Mouse (Mus musculus): ENCODE measurements around the gene Mgmt. TPM values are rescaled to one million over a fixed set of nuclear protein-coding genes. Genes with fewer than 3 reads are reported as not detected.

Mgmt gene
- polyA plus RNA-seq, 1 experiment from 2014 or later, result 5.8 TPM

DNA sequence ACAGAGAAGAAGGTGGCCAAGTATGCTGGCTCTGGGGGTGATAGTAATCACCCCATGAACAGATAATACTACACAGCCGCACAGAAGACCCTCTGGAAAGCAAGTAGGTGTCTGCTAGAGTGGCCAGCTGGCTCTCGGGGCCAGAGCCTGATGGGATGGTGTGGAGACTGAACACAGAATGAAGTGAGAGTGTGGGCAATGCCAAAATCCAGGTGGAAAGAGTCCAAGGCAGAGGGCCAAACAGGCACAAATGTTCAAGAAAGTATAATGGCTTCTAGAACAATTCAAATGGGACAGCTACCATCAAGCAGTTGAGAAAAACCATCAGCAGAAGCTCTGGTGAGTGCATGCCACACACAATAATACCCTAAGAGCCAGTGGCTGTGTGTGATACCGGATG lies 205.4 kb downstream of the Mgmt start:
- no peaks in the 10 kb centered on the region for H3K27me3 ChIP-seq (ENCODE audit: control insufficient read depth, insufficient read depth, low read length)
- no peak overlapping the region for H3K4me2 ChIP-seq (replicated peaks; ENCODE audit: low read depth, low read length)
- no peaks in the 10 kb centered on the region for H3K4me1 ChIP-seq (ENCODE audit: control insufficient read depth, insufficient read depth, low read length)
- no peak for ATAC-seq (ENCODE audit: low FRiP score, low TSS enrichment)
- no peak overlapping the region for H3K4me3 ChIP-seq (ENCODE audit: low read length)
- H3K9ac ChIP-seq (ENCODE audit: low read depth, low read length), result no peak overlapping the region
- H3K27ac ChIP-seq (ENCODE audit: low read depth, low read length), result no peak overlapping the region
- H3K36me3 ChIP-seq (ENCODE audit: control insufficient read depth, insufficient read depth, low read length), result no peaks in the 10 kb centered on the region
- WGBS, result 82% methylated on average over 3 of the region's 3 CpGs
- H3K9me3 ChIP-seq (ENCODE audit: control insufficient read depth, low read length), result no peaks in the 10 kb centered on the region

DNA sequence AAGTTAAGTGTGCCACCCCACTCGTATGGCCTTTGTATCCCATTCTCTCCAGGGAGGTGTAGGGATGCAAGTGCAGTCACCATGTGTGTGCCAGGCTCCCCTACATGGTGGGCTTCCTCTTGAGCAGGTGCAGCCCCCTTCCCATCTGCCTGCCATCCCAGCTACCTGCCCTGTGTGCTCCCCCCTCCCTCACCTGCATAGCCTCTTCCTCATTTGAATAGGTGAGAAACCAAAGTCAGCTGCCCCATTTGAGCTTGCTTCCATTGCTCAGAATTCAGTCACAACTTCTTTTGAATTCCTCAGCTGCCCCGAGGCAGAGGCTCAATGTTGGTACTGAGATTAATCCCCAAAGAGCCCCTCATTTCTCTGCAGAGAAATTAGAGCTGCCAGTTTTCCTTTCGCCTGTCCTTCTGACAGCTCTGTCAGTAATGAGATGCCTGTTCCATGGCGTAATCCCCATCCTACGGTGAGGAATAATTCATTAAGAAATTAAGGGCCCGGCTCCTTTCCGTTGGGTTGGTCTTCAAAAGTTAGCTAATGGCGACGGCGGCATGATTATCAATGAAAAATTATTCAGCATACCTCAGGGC lies 208.3 kb downstream of the Mgmt start:
- no peaks in the 10 kb centered on the region for H3K4me1 ChIP-seq (ENCODE audit: control insufficient read depth, insufficient read depth, low read length)
- H3K27me3 ChIP-seq (ENCODE audit: control insufficient read depth, insufficient read depth, low read length), result no peaks in the 10 kb centered on the region
- no peak overlapping the region for H3K4me2 ChIP-seq (replicated peaks; ENCODE audit: low read depth, low read length)
- 89% methylated on average over 10 of the region's 10 CpGs for WGBS
- no peaks in the 10 kb centered on the region for H3K9me3 ChIP-seq (ENCODE audit: control insufficient read depth, low read length)
- no peak overlapping the region for H3K9ac ChIP-seq (ENCODE audit: low read depth, low read length)
- no peak overlapping the region for H3K27ac ChIP-seq (ENCODE audit: low read depth, low read length)
- no peak overlapping the region for H3K4me3 ChIP-seq (ENCODE audit: low read length)
- no peaks in the 10 kb centered on the region for H3K36me3 ChIP-seq (ENCODE audit: control insufficient read depth, insufficient read depth, low read length)
- no peak for ATAC-seq (ENCODE audit: low FRiP score, low TSS enrichment)

DNA sequence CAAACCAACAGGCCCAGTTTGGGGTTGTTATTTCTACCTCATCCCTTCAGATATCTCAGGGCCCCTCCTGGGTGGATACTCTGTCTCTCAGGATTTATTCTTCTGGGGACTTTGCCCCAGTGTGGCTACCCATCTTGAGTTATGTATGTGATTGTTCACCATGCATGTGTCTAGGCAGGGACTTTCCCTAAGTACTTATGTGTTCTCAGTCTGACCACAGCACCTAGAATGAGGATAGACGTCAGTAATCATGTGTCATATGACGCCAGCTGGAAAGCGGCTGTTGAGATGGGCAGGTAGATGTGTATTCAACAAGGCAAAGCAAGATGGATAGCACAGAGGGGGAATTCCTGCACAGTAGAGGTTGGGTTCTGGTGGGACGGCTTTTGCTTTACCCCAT lies 217.7 kb downstream of the Mgmt start:
- Histone ChIP-seq H3K4me2 (replicated peaks; ENCODE audit: low read depth, low read length) (no peak overlapping the region), H3K4me1 (ENCODE audit: control insufficient read depth, insufficient read depth, low read length) (no peaks in the 10 kb centered on the region), H3K9ac (ENCODE audit: low read depth, low read length) (no peak overlapping the region), H3K9me3 (ENCODE audit: control insufficient read depth, low read length) (peaks cover 15% of the 10 kb centered on the region; the same call in 1 of the 2 replicates), H3K27ac (ENCODE audit: low read depth, low read length) (no peak overlapping the region), H3K36me3 (ENCODE audit: control insufficient read depth, insufficient read depth, low read length) (no peaks in the 10 kb centered on the region), H3K4me3 (ENCODE audit: low read length) (no peak overlapping the region), H3K27me3 (ENCODE audit: control insufficient read depth, insufficient read depth, low read length) (no peaks in the 10 kb centered on the region)
- ATAC-seq (ENCODE audit: low FRiP score, low TSS enrichment), result no peak
- WGBS, result 94% methylated on average over 4 of the region's 4 CpGs

DNA sequence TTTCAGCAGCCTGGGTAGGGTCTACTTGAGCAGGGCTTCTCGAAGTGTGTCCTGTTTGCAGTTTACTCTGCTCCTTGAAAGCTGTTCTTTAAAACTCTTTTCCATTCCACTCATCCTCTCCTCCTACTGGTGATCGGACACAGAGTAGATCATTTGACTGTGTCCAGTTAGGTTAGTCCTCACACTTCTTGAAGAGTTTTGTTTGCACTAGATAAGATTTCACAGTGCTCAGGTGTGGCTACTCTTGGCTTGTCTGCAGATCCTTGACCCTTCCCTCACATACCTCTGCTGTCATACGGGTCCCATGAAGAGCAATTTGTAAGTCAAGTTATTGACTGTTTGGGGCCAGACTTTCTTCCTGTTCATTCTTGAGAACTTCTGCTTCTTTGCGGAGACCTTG lies 221.8 kb downstream of the Mgmt start:
- no peak overlapping the region for H3K4me2 ChIP-seq (replicated peaks; ENCODE audit: low read depth, low read length)
- H3K4me3 ChIP-seq (ENCODE audit: low read length), result no peak overlapping the region
- no peaks in the 10 kb centered on the region for H3K27me3 ChIP-seq (ENCODE audit: control insufficient read depth, insufficient read depth, low read length)
- 86% methylated on average over 4 of the region's 4 CpGs for WGBS
- no peaks in the 10 kb centered on the region for H3K36me3 ChIP-seq (ENCODE audit: control insufficient read depth, insufficient read depth, low read length)
- no peak for ATAC-seq (ENCODE audit: low FRiP score, low TSS enrichment)
- H3K9me3 ChIP-seq (ENCODE audit: control insufficient read depth, low read length), result peaks cover 15% of the 10 kb centered on the region; the same call in 1 of the 2 replicates
- no peaks in the 10 kb centered on the region for H3K4me1 ChIP-seq (ENCODE audit: control insufficient read depth, insufficient read depth, low read length)
- no peak overlapping the region for H3K27ac ChIP-seq (ENCODE audit: low read depth, low read length)
- no peak overlapping the region for H3K9ac ChIP-seq (ENCODE audit: low read depth, low read length)

DNA sequence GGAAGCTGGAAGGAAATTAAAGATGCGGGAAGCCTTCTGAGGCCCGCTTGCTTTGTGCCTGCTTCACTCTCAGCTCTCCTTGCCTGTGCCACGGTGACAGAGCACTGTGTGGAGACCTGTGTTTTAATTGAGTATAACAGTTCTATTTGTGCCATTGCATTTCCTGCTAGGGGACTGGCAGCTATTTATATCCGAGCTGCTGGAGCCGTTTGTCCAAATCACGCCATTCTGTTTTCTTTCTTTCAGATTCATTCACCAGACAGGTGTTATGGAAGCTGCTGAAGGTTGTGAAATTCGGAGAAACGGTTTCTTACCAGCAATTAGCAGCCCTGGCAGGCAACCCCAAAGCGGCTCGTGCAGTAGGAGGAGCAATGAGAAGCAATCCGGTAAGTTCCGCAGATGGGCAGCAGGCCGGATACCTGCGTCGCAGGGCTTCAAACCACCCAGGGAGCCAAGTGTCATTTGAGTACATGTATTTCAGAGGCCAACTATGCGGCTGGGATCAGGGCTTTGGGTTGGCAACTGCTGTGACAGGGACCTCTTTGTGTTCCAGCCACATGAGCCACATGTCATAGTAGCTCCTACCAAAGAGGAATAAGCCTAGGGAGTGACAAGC lies 226.9 kb downstream of the Mgmt start:
- 76% methylated on average over 16 of the region's 16 CpGs for WGBS
- Histone ChIP-seq H3K9ac (ENCODE audit: low read depth, low read length) (no peak overlapping the region), H3K27ac (ENCODE audit: low read depth, low read length) (no peak overlapping the region), H3K4me1 (ENCODE audit: control insufficient read depth, insufficient read depth, low read length) (no peaks in the 10 kb centered on the region), H3K4me3 (ENCODE audit: low read length) (no peak overlapping the region), H3K27me3 (ENCODE audit: control insufficient read depth, insufficient read depth, low read length) (no peaks in the 10 kb centered on the region), H3K9me3 (ENCODE audit: control insufficient read depth, low read length) (no peaks in the 10 kb centered on the region), H3K4me2 (replicated peaks; ENCODE audit: low read depth, low read length) (no peak overlapping the region), H3K36me3 (ENCODE audit: control insufficient read depth, insufficient read depth, low read length) (no peaks in the 10 kb centered on the region)
- no peak for ATAC-seq (ENCODE audit: low FRiP score, low TSS enrichment)

DNA sequence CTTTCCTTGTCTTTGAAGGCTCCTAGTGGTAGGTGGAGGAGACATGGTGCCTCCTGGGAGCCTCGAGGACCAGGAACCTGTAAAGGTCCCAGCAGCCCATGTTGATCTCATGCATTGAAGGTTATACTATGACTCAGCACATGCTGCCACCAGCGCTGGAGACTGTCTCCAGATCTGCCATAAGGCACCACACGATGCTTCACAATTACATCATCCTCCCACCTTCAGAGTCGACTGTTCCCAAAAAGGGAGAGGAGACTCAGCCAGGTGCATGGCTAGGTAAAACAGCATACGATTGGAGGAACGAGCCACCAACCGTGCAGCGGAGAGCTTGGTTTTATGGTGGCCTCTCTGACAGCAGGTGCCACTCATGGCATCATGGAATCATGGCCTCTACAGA lies 234.3 kb downstream of the Mgmt start:
- no peaks in the 10 kb centered on the region for H3K36me3 ChIP-seq (ENCODE audit: control insufficient read depth, insufficient read depth, low read length)
- H3K9ac ChIP-seq (ENCODE audit: low read depth, low read length), result no peak overlapping the region
- H3K4me1 ChIP-seq (ENCODE audit: control insufficient read depth, insufficient read depth, low read length), result no peaks in the 10 kb centered on the region
- H3K9me3 ChIP-seq (ENCODE audit: control insufficient read depth, low read length), result no peaks in the 10 kb centered on the region
- H3K4me3 ChIP-seq (ENCODE audit: low read length), result no peak overlapping the region
- H3K4me2 ChIP-seq (replicated peaks; ENCODE audit: low read depth, low read length), result no peak overlapping the region
- 91% methylated on average over 8 of the region's 8 CpGs for WGBS
- H3K27ac ChIP-seq (ENCODE audit: low read depth, low read length), result no peak overlapping the region
- ATAC-seq (ENCODE audit: low FRiP score, low TSS enrichment), result no peak; the same call in 1 of the 2 replicates
- no peaks in the 10 kb centered on the region for H3K27me3 ChIP-seq (ENCODE audit: control insufficient read depth, insufficient read depth, low read length)

DNA sequence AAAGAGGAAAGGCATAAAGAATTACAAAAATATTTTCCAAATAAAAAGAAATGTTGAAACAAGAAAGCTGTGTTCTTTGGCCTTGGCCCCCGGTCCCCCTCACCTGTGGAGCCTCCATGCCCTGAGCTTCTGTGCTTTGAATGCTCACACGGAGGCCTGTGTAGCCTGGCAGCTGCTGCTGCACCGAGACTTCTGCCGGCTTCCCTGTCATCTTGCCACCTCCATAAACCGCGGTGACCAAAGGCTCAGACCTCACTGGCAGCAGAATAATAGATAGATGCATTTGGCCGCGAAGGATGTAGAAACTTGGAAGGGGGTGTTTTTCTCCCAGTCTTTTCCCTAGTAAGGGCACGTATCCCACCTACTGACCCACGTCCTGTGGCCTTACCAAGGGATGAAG lies 235.8 kb downstream of the Mgmt start:
- Histone ChIP-seq H3K27ac (ENCODE audit: low read depth, low read length) (no peak overlapping the region), H3K36me3 (ENCODE audit: control insufficient read depth, insufficient read depth, low read length) (no peaks in the 10 kb centered on the region), H3K4me1 (ENCODE audit: control insufficient read depth, insufficient read depth, low read length) (no peaks in the 10 kb centered on the region), H3K27me3 (ENCODE audit: control insufficient read depth, insufficient read depth, low read length) (no peaks in the 10 kb centered on the region), H3K4me3 (ENCODE audit: low read length) (no peak overlapping the region), H3K9ac (ENCODE audit: low read depth, low read length) (no peak overlapping the region), H3K9me3 (ENCODE audit: control insufficient read depth, low read length) (no peaks in the 10 kb centered on the region), H3K4me2 (replicated peaks; ENCODE audit: low read depth, low read length) (no peak overlapping the region)
- no peak for ATAC-seq (ENCODE audit: low FRiP score, low TSS enrichment)
- 79% methylated on average over 10 of the region's 10 CpGs for WGBS

DNA sequence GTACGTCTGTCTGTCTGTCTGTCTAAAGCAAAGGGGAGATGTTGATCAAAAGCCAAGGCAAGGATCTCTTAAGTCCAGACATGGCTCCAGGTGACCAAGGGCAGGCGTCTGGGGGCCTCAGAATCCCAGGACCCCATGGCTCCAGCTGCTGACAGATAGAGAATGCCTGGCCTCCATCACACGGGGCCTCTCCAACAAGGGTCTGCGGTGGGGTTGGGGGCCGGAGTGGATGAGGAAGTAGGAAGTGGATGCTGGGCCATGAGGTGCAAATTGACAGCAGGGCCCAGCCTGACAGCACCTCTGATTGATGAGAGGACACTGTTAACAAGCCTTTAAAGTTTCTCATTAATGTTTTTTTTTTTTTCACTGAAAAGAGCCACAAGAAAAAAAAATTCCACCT lies 237.5 kb downstream of the Mgmt start:
- no peak overlapping the region for H3K27ac ChIP-seq (ENCODE audit: low read depth, low read length)
- WGBS, result 63% methylated on average over 5 of the region's 5 CpGs
- H3K4me1 ChIP-seq (ENCODE audit: control insufficient read depth, insufficient read depth, low read length), result no peaks in the 10 kb centered on the region
- H3K4me2 ChIP-seq (replicated peaks; ENCODE audit: low read depth, low read length), result no peak overlapping the region
- no peak overlapping the region for H3K9ac ChIP-seq (ENCODE audit: low read depth, low read length)
- no peaks in the 10 kb centered on the region for H3K36me3 ChIP-seq (ENCODE audit: control insufficient read depth, insufficient read depth, low read length)
- no peak for ATAC-seq (ENCODE audit: low FRiP score, low TSS enrichment)
- no peaks in the 10 kb centered on the region for H3K27me3 ChIP-seq (ENCODE audit: control insufficient read depth, insufficient read depth, low read length)
- no peaks in the 10 kb centered on the region for H3K9me3 ChIP-seq (ENCODE audit: control insufficient read depth, low read length)
- H3K4me3 ChIP-seq (ENCODE audit: low read length), result no peak overlapping the region

DNA sequence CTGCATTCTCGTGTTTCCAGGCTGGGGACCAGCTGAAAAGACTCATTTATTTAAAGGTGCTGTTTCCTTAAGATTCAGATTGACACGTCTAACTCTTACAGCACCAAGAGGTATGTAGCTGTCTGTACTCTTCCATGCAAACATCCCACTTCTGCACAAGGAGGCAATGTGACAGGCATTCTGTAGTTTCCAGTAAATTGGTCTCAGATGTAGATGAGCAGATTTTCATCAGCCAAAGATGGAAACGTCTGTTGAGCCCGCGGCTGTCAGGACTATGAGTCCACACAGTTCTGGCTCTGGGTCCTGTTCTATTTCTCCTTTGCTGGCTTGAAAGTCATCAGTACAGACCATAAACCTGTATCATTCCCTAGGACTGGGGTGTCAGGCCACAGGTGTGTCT lies 243.7 kb downstream of the Mgmt start:
- Histone ChIP-seq H3K9ac (ENCODE audit: low read depth, low read length) (no peak overlapping the region), H3K27me3 (ENCODE audit: control insufficient read depth, insufficient read depth, low read length) (no peaks in the 10 kb centered on the region), H3K4me1 (ENCODE audit: control insufficient read depth, insufficient read depth, low read length) (no peaks in the 10 kb centered on the region), H3K4me3 (ENCODE audit: low read length) (no peak overlapping the region), H3K36me3 (ENCODE audit: control insufficient read depth, insufficient read depth, low read length) (no peaks in the 10 kb centered on the region), H3K9me3 (ENCODE audit: control insufficient read depth, low read length) (no peaks in the 10 kb centered on the region), H3K27ac (ENCODE audit: low read depth, low read length) (no peak overlapping the region), H3K4me2 (replicated peaks; ENCODE audit: low read depth, low read length) (no peak overlapping the region)
- no peak for ATAC-seq (ENCODE audit: low FRiP score, low TSS enrichment)
- 73% methylated on average over 5 of the region's 5 CpGs for whole genome bisulfite sequencing

Measured in kidney, embryonic 14.5 days (tissue).